Mouse (Mus musculus): ENCODE data around the gene Spag9.
"Not testable (repeated sequence)": the region's sequence is repeated elsewhere in the genome, so short reads cannot be mapped to it uniquely, and the experiment has no call there.

- not testable (repeated sequence) for TF ChIP-seq CTCF, POLR2A (IDR thresholded peaks at IDR 0.05; ENCODE audit: insufficient read depth, low read depth, low read length)
Observed at GRCm38 (mm10) chr11:94042301-94042700, 46.4 kb downstream of the Spag9 start.
